Mouse (Mus musculus): ENCODE data around the gene Slc3a2. TPM values are rescaled to one million over a fixed set of nuclear protein-coding genes. Genes with fewer than 3 reads are reported as not detected.

The Slc3a2 gene
- total RNA-seq, 2 experiments from 2014 or later: 26.7 to 34.6 TPM

DNA sequence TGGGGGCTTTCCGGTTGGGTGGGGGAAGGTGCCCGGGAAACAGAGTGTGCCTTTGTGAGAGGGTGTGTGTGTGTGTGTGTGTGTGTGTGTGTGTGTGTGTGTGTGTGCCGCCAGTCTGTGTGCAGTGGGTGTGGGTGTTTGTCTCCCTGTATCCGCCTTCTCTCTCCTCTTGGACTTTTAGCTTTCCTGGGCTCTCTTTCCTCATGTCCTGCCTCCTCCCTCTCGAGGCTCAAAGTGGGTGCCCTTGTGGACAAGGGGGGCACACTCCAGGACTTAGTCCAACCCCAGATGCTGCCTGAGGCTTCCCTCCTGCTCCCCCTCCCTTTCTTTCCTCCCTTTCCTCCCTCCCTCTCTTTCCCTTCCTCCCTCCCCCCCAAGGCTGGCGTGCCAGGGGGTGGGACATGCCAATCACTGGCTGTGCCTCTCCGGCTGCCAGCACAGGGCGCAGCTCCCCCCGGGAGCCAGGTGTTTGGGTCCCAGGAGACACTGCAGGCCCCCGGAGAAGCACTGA, 59.2 kb downstream of the Slc3a2 start:
- no peak for DNase-seq

DNA sequence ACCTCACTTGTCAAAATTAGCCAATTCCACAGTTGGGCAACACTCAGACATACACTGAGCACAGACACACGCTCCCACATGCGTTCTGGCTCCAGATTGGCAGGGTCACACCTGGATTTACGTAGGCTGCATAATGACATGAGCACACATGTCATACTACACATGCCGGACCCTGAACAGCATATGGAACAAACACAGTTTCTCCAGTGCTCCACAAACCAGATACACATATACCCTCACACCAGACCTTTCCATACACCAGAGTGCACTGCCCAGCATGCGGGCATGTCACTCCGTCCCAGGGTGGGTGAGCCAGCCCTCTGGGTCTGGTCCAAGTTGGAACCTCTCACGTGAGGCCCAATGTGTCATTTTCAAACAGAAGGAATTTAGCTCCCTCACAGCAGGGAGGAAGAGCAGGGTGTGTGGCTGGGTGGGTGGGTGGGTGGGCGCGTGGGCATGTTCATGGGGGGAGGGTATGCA, 59.8 kb downstream of the Slc3a2 start, which contains the start of gene Chrm1:
Gene Chrm1, plus strand, starts transcription at position 430 of the 480 bp plus-strand sequence.
- DNase-seq: no peak

DNA sequence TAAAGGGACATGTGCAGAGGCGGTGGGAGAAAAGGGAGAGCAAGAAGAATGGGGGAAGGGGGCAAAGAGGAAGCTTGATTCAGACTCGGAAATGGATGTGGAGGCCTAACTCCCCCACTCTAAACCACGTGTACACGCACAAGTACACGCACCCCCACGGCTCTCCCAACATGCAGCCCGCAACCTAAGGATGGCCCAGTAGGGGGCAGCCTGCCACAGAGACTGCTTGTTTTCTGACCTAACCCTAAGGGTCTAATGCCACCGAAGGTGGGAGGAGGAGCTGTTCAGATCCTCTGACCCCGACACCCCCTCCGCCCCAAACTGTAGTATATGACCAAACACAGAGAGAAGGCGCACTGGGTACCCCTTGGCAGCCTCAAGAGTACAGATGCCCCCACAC, 60.8 kb downstream of the Slc3a2 start:
- DNase-seq: no peak

DNA sequence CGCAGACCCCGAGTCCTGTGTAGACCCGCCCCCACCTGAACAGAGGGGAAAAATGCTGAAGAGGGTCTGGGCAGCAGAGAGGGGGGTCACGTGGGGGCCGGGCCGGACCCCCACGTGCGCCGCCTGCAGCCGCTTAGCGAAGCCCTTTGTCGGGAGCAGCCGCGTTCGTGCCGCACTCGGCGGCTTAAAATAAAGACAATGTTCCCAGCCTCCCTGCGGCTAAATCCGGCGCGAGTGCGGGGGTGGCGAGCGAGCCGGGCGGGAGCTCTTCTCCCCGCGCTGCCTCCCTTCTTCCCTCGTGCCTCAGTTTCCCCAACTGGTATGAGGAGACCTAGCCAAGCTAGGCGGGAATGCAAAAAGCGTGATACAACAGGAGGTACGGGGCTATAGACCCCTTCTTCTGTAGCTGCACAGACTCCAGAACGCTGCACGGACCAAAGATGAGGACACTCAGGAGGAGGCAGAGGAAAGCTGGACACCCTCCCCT, 61.3 kb downstream of the Slc3a2 start:
- no peak for DNase-seq

Small RNAs within 50 kb of the gene (microRNA-seq; reads per million reads assigned to microRNA genes)
- gene Mir6992 (ENCODE audit: borderline replicate concordance in 2 of 2): 0 reads per million in 2 experiments

Other genes with a start within 250 kb of the Slc3a2 start
- gene Slc22a8, start 132.1 kb downstream of the Slc3a2 start, total RNA-seq (2021): not detected
- not detected for gene Slc22a6, start 105.3 kb downstream of the Slc3a2 start, total RNA-seq (2021)
- not detected for gene Chrm1, start 59.6 kb downstream of the Slc3a2 start, total RNA-seq (2021)
- gene Wdr74, start 12.5 kb upstream of the Slc3a2 start, total RNA-seq (2021): 10 to 100 TPM; 16.9 to 18.2 TPM
- not detected for gene 1700092M07Rik, start 17.3 kb upstream of the Slc3a2 start, total RNA-seq (2021)
- 10 to 100 TPM; 20.9 to 21.6 TPM for gene Stx5a, start 18.0 kb upstream of the Slc3a2 start, total RNA-seq (2021)
- 10 to 100 TPM; 32.4 to 33.8 TPM for gene Nxf1, start 33.7 kb upstream of the Slc3a2 start, total RNA-seq (2021)
- 10 to 100 TPM; 82.8 to 87.5 TPM for gene Tmem223, start 47.6 kb upstream of the Slc3a2 start, total RNA-seq (2021)
- 1 to 10 TPM; 8.3 to 9.8 TPM for gene Tmem179b, start 51.1 kb upstream of the Slc3a2 start, total RNA-seq (2021)
- gene Taf6l, start 63.0 kb upstream of the Slc3a2 start, total RNA-seq (2021): 1 to 10 TPM; 4.8 to 5.8 TPM
- 10 to 100 TPM; 29.3 to 34.7 TPM for gene Polr2g, start 75.2 kb upstream of the Slc3a2 start, total RNA-seq (2021)
- gene Zbtb3, start 79.2 kb upstream of the Slc3a2 start, total RNA-seq (2021): under 1 TPM; 0.43 to 0.56 TPM
- gene Ttc9c, start 96.0 kb upstream of the Slc3a2 start, total RNA-seq (2021): 10 to 100 TPM; 10.9 to 13.1 TPM
- gene Hnrnpul2, start 96.6 kb upstream of the Slc3a2 start, total RNA-seq (2021): 10 to 100 TPM; 34.7 to 38.6 TPM
- not detected for gene AC129217.1, start 106.4 kb upstream of the Slc3a2 start, total RNA-seq (2021)
- 10 to 100 TPM; 15.7 to 20.8 TPM for gene Bscl2, start 114.1 kb upstream of the Slc3a2 start, total RNA-seq (2021)
- gene Gng3, start 115.8 kb upstream of the Slc3a2 start, total RNA-seq (2021): not detected
- gene Lrrn4cl, start 127.4 kb upstream of the Slc3a2 start, total RNA-seq (2021): 10 to 100 TPM in 1 of 2 experiments, 1 to 10 TPM in 1; 6.8 to 10.9 TPM
- 100 to 1,000 TPM; 190 to 208 TPM for gene Ubxn1, start 148.1 kb upstream of the Slc3a2 start, total RNA-seq (2021)
- gene Uqcc3, start 157.6 kb upstream of the Slc3a2 start, total RNA-seq (2021): 10 to 100 TPM; 50.8 to 57.0 TPM
- 10 to 100 TPM in 1 of 2 experiments, 1 to 10 TPM in 1; 4.8 to 10.3 TPM for gene Lbhd1, start 160.4 kb upstream of the Slc3a2 start, total RNA-seq (2021)
- gene Gm49403, start 160.6 kb upstream of the Slc3a2 start, total RNA-seq (2021): not detected
- 10 to 100 TPM; 13.1 to 18.0 TPM for gene 1810009A15Rik, start 165.5 kb upstream of the Slc3a2 start, total RNA-seq (2021)
- not detected for gene Gm49416, start 165.6 kb upstream of the Slc3a2 start, total RNA-seq (2021)
- 1 to 10 TPM; 8.3 to 9.4 TPM for gene Ints5, start 169.6 kb upstream of the Slc3a2 start, total RNA-seq (2021)
- gene Ganab, start 174.7 kb upstream of the Slc3a2 start, total RNA-seq (2021): 10 to 100 TPM; 23.1 to 25.9 TPM
- 10 to 100 TPM; 27.2 to 28.3 TPM for gene B3gat3, start 197.0 kb upstream of the Slc3a2 start, total RNA-seq (2021)
- gene Rom1, start 206.0 kb upstream of the Slc3a2 start, total RNA-seq (2021): 10 to 100 TPM in 1 of 2 experiments, 1 to 10 TPM in 1; 6.7 to 18.4 TPM
- 1 to 10 TPM; 6.0 to 7.2 TPM for gene Eml3, start 206.2 kb upstream of the Slc3a2 start, total RNA-seq (2021)
- gene Mta2, start 218.5 kb upstream of the Slc3a2 start, total RNA-seq (2021): 10 to 100 TPM; 19.5 to 21.9 TPM
- 1 to 10 TPM; 5.7 to 7.2 TPM for gene Tut1, start 230.5 kb upstream of the Slc3a2 start, total RNA-seq (2021)
- gene Eef1g, start 243.7 kb upstream of the Slc3a2 start, total RNA-seq (2021): 100 to 1,000 TPM; 464 to 492 TPM

Data from gastrocnemius, postnatal 25 days (tissue).